ENCODE assay signal across 9 mouse cellular contexts in the genomic region with DNA sequence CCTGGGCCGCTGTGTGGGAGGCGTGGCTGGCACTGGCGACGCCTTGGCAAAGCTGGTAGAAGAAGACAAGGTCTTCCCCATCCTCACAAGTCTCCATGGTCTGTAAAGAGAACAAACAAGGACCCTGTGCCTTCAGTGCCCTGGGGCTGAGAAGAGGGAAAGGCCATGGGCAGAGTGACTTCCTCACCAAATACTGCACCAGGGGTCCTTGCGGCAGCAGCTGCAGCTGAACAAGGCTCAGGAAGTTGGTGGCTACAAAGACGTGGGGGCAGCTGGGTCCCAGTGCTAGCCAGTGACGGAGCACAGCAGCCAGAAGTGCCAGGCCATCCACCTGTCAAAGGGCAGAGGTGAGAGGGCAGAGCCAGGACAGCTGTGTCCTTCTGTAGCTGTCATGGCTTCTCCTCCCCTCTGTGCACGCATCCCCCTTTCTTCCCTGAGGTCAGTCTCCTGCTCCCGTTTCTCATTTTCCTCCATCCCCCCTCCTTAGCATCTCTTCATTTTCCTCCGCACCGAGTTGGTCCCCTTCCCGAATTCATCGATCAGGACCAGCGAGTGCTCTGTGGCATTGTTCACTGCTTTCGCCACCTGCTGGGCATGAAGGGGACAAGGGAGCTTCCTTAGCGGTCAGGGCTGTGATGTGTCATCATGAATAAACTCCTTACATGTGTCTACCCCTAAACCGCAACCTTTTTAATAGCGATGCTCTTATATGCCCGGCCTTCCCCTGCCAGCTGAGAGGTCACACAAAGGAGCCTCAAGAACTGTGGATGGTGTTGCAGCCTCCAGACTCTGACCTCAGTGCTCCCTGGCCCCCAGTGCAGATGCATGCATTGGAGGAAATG. TPM values are rescaled to one million over a fixed set of nuclear protein-coding genes. Genes with fewer than 3 reads are reported as not detected.
DNase-seq lines count a peak whose midpoint lies in the region; ATAC-seq and TF ChIP-seq lines count a peak whose summit lies in the region.
"Had no signal": no experiment of that assay in that cellular context is flagged by ENCODE, and none has a peak within 500 bp of the region (broad histone marks: within the 10 kb centered on the region; RNA-seq: fewer than 3 reads in every experiment).

No protein-coding gene starts in this region.

- no peak for DNase-seq in heart, adult 2 months
- DNase-seq in heart, postnatal 14 days: no peak
- DNase-seq in G1E (ENCODE audit: low spot score): no peak
- DNase-seq in hindbrain, embryonic 11.5 days (ENCODE audit: low spot score): peak; percentile 67
- DNase-seq in lung, postnatal 4 days: peak; percentile 28 to 36
- no peak for DNase-seq in urinary bladder, adult 18-20 months (ENCODE audit: low spot score in 2 of 2)
- DNase-seq in frontal cortex, postnatal 25 days (ENCODE audit: low spot score in 2 of 2): no peak

- H3K79me2 ChIP-seq in heart, adult 2 months (replicated peaks; ENCODE audit: control insufficient read depth, insufficient read depth, low read length): no peaks in the 10 kb centered on the region

- H3K27me3 ChIP-seq in heart, adult 2 months (ENCODE audit: control insufficient read depth, insufficient read depth, low read length): no peaks in the 10 kb centered on the region
- H3K27me3 ChIP-seq in G1E (ENCODE audit: insufficient read depth, low read length): no peaks in the 10 kb centered on the region
- H3K27me3 ChIP-seq in hindbrain, embryonic 11.5 days (ENCODE audit: control insufficient read depth, insufficient read depth, low read length): no peaks in the 10 kb centered on the region
- no peaks in the 10 kb centered on the region for H3K27me3 ChIP-seq in small intestine, adult 2 months (ENCODE audit: control insufficient read depth, insufficient read depth, low read length)

- H3K4me3 ChIP-seq in heart, adult 2 months: no peak overlapping the region
- H3K4me3 ChIP-seq in G1E (ENCODE audit: low read depth, low read length): no peak overlapping the region; the same call in 1 of the 2 replicates
- no peak overlapping the region for H3K4me3 ChIP-seq in hindbrain, embryonic 11.5 days (ENCODE audit: low read depth, low read length)
- H3K4me3 ChIP-seq in small intestine, adult 2 months (ENCODE audit: low read depth, low read length): no peak overlapping the region

- H3K4me2 ChIP-seq in hindbrain, embryonic 11.5 days (replicated peaks; ENCODE audit: low read depth, low read length): peak overlapping the region; percentile 17

- H3K9me3 ChIP-seq in G1E (replicated peaks): no peaks in the 10 kb centered on the region
- H3K9me3 ChIP-seq in hindbrain, embryonic 11.5 days (ENCODE audit: control insufficient read depth, low read length): no peaks in the 10 kb centered on the region

- peak; percentile 61 for TF ChIP-seq CTCF in heart, adult 2 months (IDR thresholded peaks at IDR 0.05)
- TF ChIP-seq CTCF in G1E (IDR thresholded peaks at IDR 0.05; ENCODE audit: low read depth, low read length): peak; percentile 29; the same call in 1 of the 2 replicates
- TF ChIP-seq CTCF in small intestine, adult 2 months (IDR thresholded peaks at IDR 0.05; ENCODE audit: extremely low read depth, insufficient read length, insufficient replicate concordance, low read depth, low read length): peak; percentile 55; the same call in 1 of the 2 replicates

- H3K27ac ChIP-seq in heart, adult 2 months: no peak overlapping the region
- 0 out of 2 replicates have a peak overlapping the region, but pooled peaks have one; percentile 33 for H3K27ac ChIP-seq in hindbrain, embryonic 11.5 days (ENCODE audit: low read depth, low read length)
- H3K27ac ChIP-seq in small intestine, adult 2 months (ENCODE audit: insufficient read depth, low read depth, low read length): no peak overlapping the region

- no peak for TF ChIP-seq EP300 in heart, adult 2 months (IDR thresholded peaks at IDR 0.05; ENCODE audit: insufficient read depth, low read depth, low read length)

- intact Hi-C loops in heart, adult 2 months (cut with DNase I): no loop called here
- intact Hi-C loops in heart, postnatal 14 days (cut with DNase I): no loop called here

- 49% methylated on average over 19 of the region's 19 CpGs for WGBS in heart, adult 2 months
- 28% methylated on average over 19 of the region's 19 CpGs for WGBS in hindbrain, embryonic 11.5 days
- WGBS in small intestine, adult 2 months: 42% methylated on average over 19 of the region's 19 CpGs

- no peak for TF ChIP-seq POLR2A in heart, adult 2 months (IDR thresholded peaks at IDR 0.05; ENCODE audit: insufficient read depth, low read depth, low read length)
- no peak for TF ChIP-seq POLR2A in small intestine, adult 2 months (IDR thresholded peaks at IDR 0.05; ENCODE audit: low read depth, low read length)

- no peaks in the 10 kb centered on the region for H3K4me1 ChIP-seq in heart, adult 2 months (ENCODE audit: control insufficient read depth, insufficient read depth, low read length)
- peaks cover 91% of the 10 kb centered on the region for H3K4me1 ChIP-seq in G1E (ENCODE audit: insufficient read depth, low read depth, low read length)
- H3K4me1 ChIP-seq in hindbrain, embryonic 11.5 days (replicated peaks; ENCODE audit: control insufficient read depth, insufficient read depth, low read length): peaks cover 11% of the 10 kb centered on the region
- H3K4me1 ChIP-seq in small intestine, adult 2 months (ENCODE audit: control insufficient read depth, insufficient read depth, insufficient read length, low read length): peaks cover 2% of the 10 kb centered on the region; the same call in 1 of the 2 replicates

- ATAC-seq in G1E (ENCODE audit: extremely low read depth, insufficient number of reproducible peaks, low FRiP score, poor library complexity, severe bottlenecking): no peak
- peak; percentile 28; the same call in 1 of the 2 replicates for ATAC-seq in hindbrain, embryonic 11.5 days (ENCODE audit: low FRiP score)

- H3K9ac ChIP-seq in heart, adult 2 months (ENCODE audit: low read depth, low read length): no peak overlapping the region
- 0 out of 2 replicates have a peak overlapping the region, but pooled peaks have one; percentile 20 for H3K9ac ChIP-seq in hindbrain, embryonic 11.5 days (ENCODE audit: low read depth, low read length)

- no peaks in the 10 kb centered on the region for H3K36me3 ChIP-seq in heart, adult 2 months (ENCODE audit: control insufficient read depth, insufficient read depth, low read length)
- peaks cover 47% of the 10 kb centered on the region for H3K36me3 ChIP-seq in G1E (replicated peaks)
- no peaks in the 10 kb centered on the region for H3K36me3 ChIP-seq in hindbrain, embryonic 11.5 days (ENCODE audit: control insufficient read depth, insufficient read depth, low read length)
- no peaks in the 10 kb centered on the region for H3K36me3 ChIP-seq in small intestine, adult 2 months (ENCODE audit: control insufficient read depth, insufficient read depth, low read length)

RNA-seq across cellular contexts. Expression of a gene that starts 2.1 kb away (rescaled TPM):
- total RNA-seq in heart, adult 2 months (2021): not detected
- polyA plus RNA-seq in heart, adult 2 months (2012; rRNA removed): 0.20 and 0.67 TPM in 2 replicates
- total RNA-seq in heart, postnatal 14 days (2021): under 1 TPM; 0.34 to 0.48 TPM
- 35.3 and 35.5 TPM in 2 replicates for total RNA-seq in G1E (2014; fragmentation: Nextera tagmentation)
- total RNA-seq in G1E (2017): 156 and 206 TPM in 2 replicates
- 90.0 and 101 TPM in 2 replicates for polyA plus RNA-seq in G1E (2012)
- polyA plus RNA-seq in hindbrain, embryonic 11.5 days (2014; fragmentation: Nextera tagmentation; extraction: Ambion mirVana): 3.0 and 4.0 TPM in 2 replicates
- polyA plus RNA-seq in small intestine, adult 2 months (2012; rRNA removed): 0.87 and 1.0 TPM in 2 replicates
- total RNA-seq: gastrocnemius, postnatal 36 days had no signal

RNA-seq across cellular contexts. Expression of a gene that starts 13.5 kb away (rescaled TPM):
- total RNA-seq in heart, adult 2 months (2021): 10 to 100 TPM; 10.0 to 10.9 TPM
- 7.5 and 10.2 TPM in 2 replicates for polyA plus RNA-seq in heart, adult 2 months (2012; rRNA removed)
- total RNA-seq in heart, postnatal 14 days (2021): 1 to 10 TPM; 5.3 to 5.9 TPM
- total RNA-seq in G1E (2014; fragmentation: Nextera tagmentation): 0.53 and 0.60 TPM in 2 replicates
- total RNA-seq in G1E (2017): 3.5 TPM in 2 replicates
- polyA plus RNA-seq in G1E (2012): 1.5 TPM in 2 replicates
- polyA plus RNA-seq in hindbrain, embryonic 11.5 days (2014; fragmentation: Nextera tagmentation; extraction: Ambion mirVana): 0.10 and 0.36 TPM in 2 replicates
- 0.82 and 1.2 TPM in 2 replicates for polyA plus RNA-seq in small intestine, adult 2 months (2012; rRNA removed)

RNA-seq across cellular contexts. Expression of a gene that starts 16.6 kb away (rescaled TPM):
- under 1 TPM; 0.23 to 0.29 TPM for total RNA-seq in heart, adult 2 months (2021)
- 1.00 and 1.2 TPM in 2 replicates for polyA plus RNA-seq in heart, adult 2 months (2012; rRNA removed)
- 1 to 10 TPM; 1.6 to 2.0 TPM for total RNA-seq in heart, postnatal 14 days (2021)
- total RNA-seq in G1E (2014; fragmentation: Nextera tagmentation) (41.7 and 45.5 TPM in 2 replicates), G1E (2017) (11.8 and 12.4 TPM in 2 replicates)
- 11.3 and 11.5 TPM in 2 replicates for polyA plus RNA-seq in G1E (2012)
- polyA plus RNA-seq in hindbrain, embryonic 11.5 days (2014; fragmentation: Nextera tagmentation; extraction: Ambion mirVana): 3.1 and 4.2 TPM in 2 replicates
- polyA plus RNA-seq in small intestine, adult 2 months (2012; rRNA removed): 2.2 and 2.3 TPM in 2 replicates

RNA-seq across cellular contexts. Expression of a gene that starts 19.9 kb away (rescaled TPM):
- 10 to 100 TPM; 32.5 to 33.1 TPM for total RNA-seq in heart, adult 2 months (2021)
- 44.4 and 51.6 TPM in 2 replicates for polyA plus RNA-seq in heart, adult 2 months (2012; rRNA removed)
- 10 to 100 TPM; 61.6 to 72.9 TPM for total RNA-seq in heart, postnatal 14 days (2021)
- total RNA-seq in G1E (2014; fragmentation: Nextera tagmentation) (211 and 218 TPM in 2 replicates), G1E (2017) (562 and 724 TPM in 2 replicates)
- polyA plus RNA-seq in G1E (2012): 233 and 258 TPM in 2 replicates
- polyA plus RNA-seq in hindbrain, embryonic 11.5 days (2014; fragmentation: Nextera tagmentation; extraction: Ambion mirVana): 45.6 and 85.1 TPM in 2 replicates
- polyA plus RNA-seq in small intestine, adult 2 months (2012; rRNA removed): 134 and 219 TPM in 2 replicates

RNA-seq across cellular contexts. Expression of a gene that starts 28.9 kb away (rescaled TPM):
- 10 to 100 TPM; 20.0 to 20.5 TPM for total RNA-seq in heart, adult 2 months (2021)
- polyA plus RNA-seq in heart, adult 2 months (2012; rRNA removed): 31.4 and 40.8 TPM in 2 replicates
- 10 to 100 TPM; 49.3 to 50.0 TPM for total RNA-seq in heart, postnatal 14 days (2021)
- total RNA-seq in G1E (2014; fragmentation: Nextera tagmentation) (52.4 and 70.3 TPM in 2 replicates), G1E (2017) (179 and 180 TPM in 2 replicates)
- polyA plus RNA-seq in G1E (2012): 242 and 291 TPM in 2 replicates
- 614 and 636 TPM in 2 replicates for polyA plus RNA-seq in hindbrain, embryonic 11.5 days (2014; fragmentation: Nextera tagmentation; extraction: Ambion mirVana)
- polyA plus RNA-seq in small intestine, adult 2 months (2012; rRNA removed): 8.5 and 14.5 TPM in 2 replicates

Comparison
In these comparisons a context has a peak if more than half of its experiments do, and no peak if none do; other contexts are left out.
1. DNase-seq: peak in hindbrain, embryonic 11.5 days (single experiment) and lung, postnatal 4 days (2 of 2); none in heart, adult 2 months (0 of 2), heart, postnatal 14 days (0 of 2), G1E (single experiment), urinary bladder, adult 18-20 months (0 of 2) and frontal cortex, postnatal 25 days (0 of 2).
2. RNA of a gene that starts 2.1 kb away (polyA plus RNA-seq): 90.0 to 101 TPM in G1E; 3.0 to 4.0 TPM in hindbrain, embryonic 11.5 days, 0.87 to 1.0 TPM in small intestine, adult 2 months and 0.20 to 0.67 TPM in heart, adult 2 months; every median in the first group is over 10 times any median in the second.
3. Peak in every context shown above with its lines, with median percentiles within 50 percentile points of each other: CTCF ChIP-seq.